Mouse (Mus musculus) lung, embryonic 14.5 days (tissue): Measurements from ENCODE around the gene Myo10. TPM values are rescaled to one million over a fixed set of nuclear protein-coding genes. Genes with fewer than 3 reads are reported as not detected.

Experiments used
- ATAC-seq: fragments of 200-750 bp; cut with Nextera tagmentation; 2 replicates; pipeline ENCODE4 v1.8.0; 2017; ENCODE audit warnings: mild to moderate bottlenecking, moderate TSS enrichment, moderate library complexity; ENCODE audit not compliant: insufficient read depth
- DNase-seq: peaks from one replicate; pipeline ENCODE4 v3.0.0-alpha.2; 2015
- H3K27ac ChIP-seq: fragments of 300-500 bp; sonication (generic); 2 replicates; pipeline ENCODE4 v1.5.1; 2014; ENCODE audit warnings: low read depth, mild to moderate bottlenecking, moderate library complexity
- H3K27me3 ChIP-seq: fragments of 300-500 bp; sonication (generic); 2 replicates; pipeline ENCODE4 v1.6.1; 2014; ENCODE audit warnings: low read length, control low read depth; ENCODE audit not compliant: insufficient read depth
- H3K36me3 ChIP-seq: fragments of 300-500 bp; sonication (generic); 2 replicates; pipeline ENCODE4 v1.6.1; 2014; ENCODE audit warnings: control low read depth; ENCODE audit not compliant: insufficient read depth
- H3K4me1 ChIP-seq: fragments of 300-500 bp; sonication (generic); 2 replicates; pipeline ENCODE4 v1.6.1; 2014; ENCODE audit warnings: antibody characterized with exemption, control low read depth; ENCODE audit not compliant: insufficient read depth
- H3K4me2 ChIP-seq: fragments of 300-500 bp; sonication (generic); 2 replicates; pipeline ENCODE4 v1.6.1; 2014; ENCODE audit warnings: mild to moderate bottlenecking
- H3K4me3 ChIP-seq: fragments of 300-500 bp; sonication (generic); 2 replicates; pipeline ENCODE4 v1.5.1; 2014; ENCODE audit warnings: low read depth, low read length
- H3K9ac ChIP-seq: fragments of 300-500 bp; sonication (generic); 2 replicates; pipeline ENCODE4 v1.6.1; 2014
- H3K9me3 ChIP-seq: fragments of 300-500 bp; sonication (generic); 2 replicates; pipeline ENCODE4 v1.6.1; 2016; ENCODE audit warnings: low read depth, low read length, control low read depth
- CTCF ChIP-seq: IDR thresholded peaks from 2 replicates; pipeline ENCODE4 v1.5.1; 2016; ENCODE audit warnings: antibody characterized with exemption, low read depth
- WGBS: fragments of 180-500 bp; shearing (Covaris S2); extraction: QIAGEN DNeasy Blood & Tissue Kit; methylation state at CpG from one replicate; pipeline ENCODE4 v1.1.7; 2014; 5-methylcytosine and 5-hydroxymethylcytosine counted together
- polyA plus RNA-seq: library from polyadenylated mRNA; unstranded; fragments of >200 nt; fragmentation: Nextera tagmentation; extraction: Ambion mirVana; gene quantifications from 2 replicates; pipeline ENCODE4 v1.2.1, GENCODE M21; 2014

Myo10 gene
- polyA plus RNA-seq, 1 experiment from 2014 or later, result 54.8 TPM

DNA sequence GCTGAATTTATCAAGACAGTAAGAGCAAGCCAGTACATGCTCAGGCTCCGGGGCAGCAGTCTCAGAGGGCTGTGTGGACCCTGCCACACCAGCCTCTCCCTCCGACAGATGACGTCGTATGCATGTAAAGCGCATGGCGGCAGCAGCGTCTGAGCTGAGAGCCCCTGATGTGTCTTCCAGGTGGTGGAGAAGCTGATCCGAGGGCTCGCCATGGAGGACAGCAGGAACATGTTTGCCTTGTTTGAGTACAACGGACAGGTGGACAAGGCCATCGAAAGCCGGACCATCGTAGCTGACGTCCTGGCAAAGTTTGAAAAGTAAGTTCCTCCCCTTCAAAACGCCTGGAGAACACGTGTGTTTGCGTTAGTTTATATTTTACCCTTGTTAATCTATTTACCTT is 184.0 kb downstream of the Myo10 start:
- Histone ChIP-seq H3K9ac (no peak overlapping the region), H3K9me3 (no peaks in the 10 kb centered on the region), H3K4me2 (no peak overlapping the region), H3K4me1 (no peaks in the 10 kb centered on the region), H3K27me3 (no peaks in the 10 kb centered on the region), H3K27ac (no peak overlapping the region), H3K36me3 (peaks cover 100% of the 10 kb centered on the region), H3K4me3 (no peak overlapping the region)
- no peak for ATAC-seq
- DNase-seq, result no peak
- 82% methylated on average over 17 of the region's 17 CpGs for WGBS
- TF ChIP-seq CTCF, result no peak

DNA sequence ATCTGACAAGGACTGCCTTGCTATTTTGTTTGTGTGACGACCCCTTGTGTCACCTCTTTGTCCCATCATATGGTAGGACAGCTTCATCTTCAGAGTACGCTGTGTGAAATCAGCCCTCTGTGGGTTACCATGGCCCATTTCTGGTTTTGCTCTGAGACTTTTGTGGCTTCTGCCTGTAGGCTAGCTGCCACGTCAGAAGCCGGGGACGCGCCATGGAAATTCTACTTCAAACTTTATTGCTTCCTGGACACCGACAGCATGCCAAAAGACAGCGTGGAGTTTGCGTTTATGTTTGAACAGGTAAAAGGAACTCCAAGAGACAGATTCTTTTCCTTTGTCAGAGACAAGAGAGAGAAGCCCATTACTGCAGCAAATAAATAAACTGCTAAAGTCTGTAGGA is 184.6 kb downstream of the Myo10 start:
- TF ChIP-seq CTCF, result no peak
- Histone ChIP-seq H3K36me3 (peaks cover 98% of the 10 kb centered on the region), H3K27me3 (no peaks in the 10 kb centered on the region), H3K9me3 (no peaks in the 10 kb centered on the region), H3K4me2 (no peak overlapping the region), H3K4me1 (no peaks in the 10 kb centered on the region), H3K4me3 (no peak overlapping the region), H3K27ac (no peak overlapping the region), H3K9ac (no peak overlapping the region)
- no peak for ATAC-seq
- 91% methylated on average over 9 of the region's 9 CpGs for WGBS
- DNase-seq, result no peak

DNA sequence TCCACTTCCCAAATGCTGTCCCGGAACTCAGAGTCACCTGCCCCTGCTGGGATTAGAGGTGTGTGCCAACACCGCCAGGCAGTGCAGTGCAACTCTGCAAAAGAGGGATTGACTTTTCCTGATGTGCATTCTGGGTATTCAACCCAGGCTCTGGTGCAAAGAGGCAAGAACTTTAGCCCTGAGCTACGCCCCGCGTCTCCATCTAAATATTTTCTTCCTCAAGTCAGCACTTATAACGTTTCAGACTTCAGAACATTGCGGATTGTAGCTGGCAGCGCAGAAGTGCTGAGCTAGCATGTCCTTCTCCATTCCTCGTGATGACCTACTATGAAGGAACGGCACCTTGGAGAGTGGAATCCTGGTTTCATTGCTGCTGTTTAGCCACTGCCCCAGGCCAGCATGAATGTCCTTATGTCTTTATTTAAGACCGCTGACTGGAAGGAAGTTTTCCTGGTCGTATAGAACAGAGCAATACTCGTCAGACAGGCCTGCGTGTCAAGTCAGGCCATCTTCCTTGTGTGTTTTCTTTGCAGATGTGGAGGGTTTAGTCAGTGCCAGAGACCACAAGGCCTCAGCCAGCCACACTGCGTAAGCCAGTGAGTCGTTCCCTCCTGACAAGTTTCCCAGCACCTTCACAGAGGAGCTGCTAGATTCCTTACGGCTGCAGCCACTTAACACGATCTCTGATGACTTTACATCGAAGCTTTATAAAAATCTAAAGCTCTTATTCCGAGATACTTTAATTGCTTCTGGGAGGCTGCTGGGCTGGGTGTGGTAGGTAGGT is 186.5 kb downstream of the Myo10 start:
- no peaks in the 10 kb centered on the region for H3K27me3 ChIP-seq
- no peak overlapping the region; the same call in 1 of the 2 replicates for H3K27ac ChIP-seq
- H3K4me2 ChIP-seq, result no peak overlapping the region
- no peak for ATAC-seq
- no peaks in the 10 kb centered on the region for H3K4me1 ChIP-seq
- no peaks in the 10 kb centered on the region for H3K9me3 ChIP-seq
- no peak overlapping the region for H3K9ac ChIP-seq
- H3K36me3 ChIP-seq, result peaks cover 98% of the 10 kb centered on the region
- DNase-seq, result no peak
- H3K4me3 ChIP-seq, result no peak overlapping the region
- WGBS, result 84% methylated on average over 20 of the region's 20 CpGs
- no peak for TF ChIP-seq CTCF

DNA sequence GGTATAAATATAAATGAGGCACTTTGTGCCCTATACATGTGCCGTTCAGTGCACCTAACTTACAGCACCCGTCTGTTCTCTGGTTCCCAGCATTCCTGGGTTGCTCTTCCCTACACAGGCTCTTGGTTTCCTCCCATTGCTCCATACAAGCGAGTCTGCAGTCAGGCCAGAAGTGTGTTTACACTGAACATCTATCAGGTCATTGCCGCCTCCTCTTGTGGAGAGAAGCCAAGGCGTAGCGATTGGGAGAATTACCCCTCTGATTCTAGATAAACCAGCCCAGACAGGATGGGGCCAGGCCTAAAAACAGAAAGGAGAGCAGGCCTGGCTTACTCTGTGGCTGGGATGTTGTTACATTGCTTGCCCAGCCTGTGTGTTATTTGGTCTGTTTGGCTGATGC is 187.3 kb downstream of the Myo10 start:
- Histone ChIP-seq H3K4me2 (no peak overlapping the region), H3K9ac (no peak overlapping the region), H3K4me1 (no peaks in the 10 kb centered on the region), H3K27me3 (no peaks in the 10 kb centered on the region), H3K4me3 (no peak overlapping the region), H3K9me3 (no peaks in the 10 kb centered on the region), H3K36me3 (peaks cover 93% of the 10 kb centered on the region), H3K27ac (no peak overlapping the region)
- ATAC-seq, result peak; percentile 85
- no peak for TF ChIP-seq CTCF
- peak; percentile 90 for DNase-seq
- 46% methylated on average over 6 of the region's 6 CpGs for WGBS

DNA sequence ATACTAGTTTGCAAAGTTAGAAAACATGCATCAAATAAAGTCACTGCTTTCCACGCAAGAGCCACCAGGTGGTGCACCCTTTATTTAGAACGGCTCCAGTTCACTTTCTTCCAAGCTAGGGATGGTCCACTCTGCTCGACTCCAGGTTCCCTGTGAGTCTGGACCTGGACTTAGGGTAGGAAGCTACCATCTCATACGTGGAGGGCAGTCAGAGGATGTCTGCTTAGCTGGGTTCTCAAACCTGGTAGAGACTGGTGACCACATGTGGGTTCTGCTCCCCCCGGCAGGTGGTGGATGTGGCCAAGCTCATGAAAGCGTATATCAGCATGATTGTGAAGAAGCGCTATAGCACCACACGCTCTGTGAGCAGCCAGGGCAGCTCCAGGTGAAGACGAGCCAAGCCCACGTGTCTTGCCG is 189.5 kb downstream of the Myo10 start:
- 72% methylated on average over 11 of the region's 11 CpGs for WGBS
- no peak overlapping the region for H3K4me3 ChIP-seq
- H3K4me2 ChIP-seq, result no peak overlapping the region
- no peak overlapping the region for H3K27ac ChIP-seq
- no peaks in the 10 kb centered on the region; the same call in 1 of the 2 replicates for H3K9me3 ChIP-seq
- H3K9ac ChIP-seq, result no peak overlapping the region
- no peaks in the 10 kb centered on the region for H3K27me3 ChIP-seq
- TF ChIP-seq CTCF, result peak; percentile 44
- H3K4me1 ChIP-seq, result no peaks in the 10 kb centered on the region
- H3K36me3 ChIP-seq, result peaks cover 75% of the 10 kb centered on the region
- ATAC-seq (no peak), DNase-seq (no peak)

DNA sequence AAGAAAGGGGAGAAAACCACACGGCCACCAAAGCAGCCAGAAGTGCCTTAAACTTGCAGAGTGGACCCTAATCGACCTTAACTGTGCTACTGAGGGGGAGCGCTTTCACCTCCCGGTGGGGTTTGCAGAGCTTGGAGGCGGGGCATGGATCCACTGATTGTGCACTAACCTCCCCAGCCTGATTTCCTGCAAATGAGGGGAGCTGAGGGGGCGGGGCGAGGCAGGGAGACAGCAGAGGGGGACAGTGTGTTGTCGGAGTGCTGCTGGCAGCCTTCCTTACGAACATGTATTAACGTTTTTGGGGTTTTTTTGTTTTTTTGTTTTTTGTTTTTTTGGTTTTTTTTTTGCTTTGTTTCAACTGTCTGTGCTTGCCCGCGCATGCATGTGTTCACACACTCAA is 190.2 kb downstream of the Myo10 start:
- Histone ChIP-seq H3K4me1 (no peaks in the 10 kb centered on the region), H3K4me2 (no peak overlapping the region), H3K36me3 (peaks cover 68% of the 10 kb centered on the region), H3K27me3 (no peaks in the 10 kb centered on the region), H3K9me3 (no peaks in the 10 kb centered on the region; the same call in 1 of the 2 replicates), H3K4me3 (no peak overlapping the region), H3K27ac (no peak overlapping the region), H3K9ac (no peak overlapping the region)
- DNase-seq, result no peak
- TF ChIP-seq CTCF, result no peak
- WGBS, result 60% methylated on average over 12 of the region's 12 CpGs
- ATAC-seq, result no peak

DNA sequence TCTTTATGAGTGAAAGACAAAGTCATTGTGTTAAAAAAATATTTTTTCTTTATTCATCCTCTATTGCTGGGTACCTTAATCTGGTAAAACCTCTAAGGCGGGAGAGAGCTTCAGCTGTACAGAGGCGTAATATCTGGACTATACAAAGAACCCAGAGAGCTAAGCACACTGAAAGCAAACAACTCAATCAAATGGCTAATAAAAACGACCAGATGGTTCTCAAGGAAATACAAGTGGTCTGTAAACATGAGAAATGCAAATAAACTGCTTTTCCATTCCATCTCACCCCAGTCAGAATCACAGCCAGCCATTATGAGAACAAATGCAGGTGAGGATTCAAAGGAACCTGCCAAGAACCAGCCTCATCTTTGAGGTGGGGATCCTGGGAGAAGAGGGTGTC is 192.2 kb downstream of the Myo10 start:
- no peak for TF ChIP-seq CTCF
- Histone ChIP-seq H3K9me3 (no peaks in the 10 kb centered on the region; the same call in 1 of the 2 replicates), H3K4me3 (no peak overlapping the region), H3K36me3 (peaks cover 48% of the 10 kb centered on the region), H3K4me2 (no peak overlapping the region), H3K9ac (no peak overlapping the region), H3K27me3 (no peaks in the 10 kb centered on the region), H3K4me1 (no peaks in the 10 kb centered on the region), H3K27ac (0 out of 2 replicates have a peak overlapping the region, but pooled peaks have one; percentile 0)
- WGBS, result 58% methylated on average over 3 of the region's 3 CpGs
- ATAC-seq (no peak), DNase-seq (no peak)
